Mouse (Mus musculus) lung, postnatal 0 days (tissue): ENCODE measurements around the gene Ifi211. TPM values are rescaled to one million over a fixed set of nuclear protein-coding genes. Genes with fewer than 3 reads are reported as not detected.
"Not testable (repeated sequence)": the region's sequence is repeated elsewhere in the genome, so short reads cannot be mapped to it uniquely, and the experiment has no call there.

ENCODE experiments used
- ATAC-seq: fragments of 200-750 bp; cut with Nextera tagmentation; 2 replicates; pipeline ENCODE4 v1.8.0; 2017; ENCODE audit warnings: moderate library complexity
- DNase-seq: peaks from one replicate; pipeline ENCODE4 v3.0.0-alpha.2; 2016; ENCODE audit warnings: low spot score
- H3K27ac ChIP-seq: fragments of 300-500 bp; sonication (generic); 2 replicates; pipeline ENCODE4 v1.5.1; 2014; ENCODE audit warnings: antibody characterized with exemption, mild to moderate bottlenecking, low read length, mixed read lengths
- H3K27me3 ChIP-seq: fragments of 300-500 bp; sonication (generic); replicated peaks from 2 replicates; pipeline ENCODE4 v1.6.1; 2014; ENCODE audit warnings: low read length, mixed read lengths; ENCODE audit not compliant: insufficient read depth
- H3K36me3 ChIP-seq: fragments of 300-500 bp; sonication (generic); 2 replicates; pipeline ENCODE4 v1.6.1; 2014; ENCODE audit warnings: low read length, mixed read lengths; ENCODE audit not compliant: insufficient read depth
- H3K4me1 ChIP-seq: fragments of 300-500 bp; sonication (generic); 2 replicates; pipeline ENCODE4 v1.6.1; 2014; ENCODE audit warnings: antibody characterized with exemption, low read depth, low read length, mixed read lengths; ENCODE audit not compliant: insufficient read depth
- H3K4me2 ChIP-seq: fragments of 300-500 bp; sonication (generic); replicated peaks from 2 replicates; pipeline ENCODE4 v1.6.1; 2014; ENCODE audit warnings: low read depth, mild to moderate bottlenecking, low read length, moderate library complexity, mixed read lengths
- H3K4me3 ChIP-seq: fragments of 300-500 bp; sonication (generic); 2 replicates; pipeline ENCODE4 v1.5.1; 2014; ENCODE audit warnings: low read depth, low read length
- H3K9ac ChIP-seq: fragments of 300-500 bp; sonication (generic); replicated peaks from 2 replicates; pipeline ENCODE4 v1.6.1; 2014; ENCODE audit warnings: low read depth, mild to moderate bottlenecking
- H3K9me3 ChIP-seq: fragments of 300-500 bp; sonication (generic); 2 replicates; pipeline ENCODE4 v1.6.1; 2016; ENCODE audit warnings: low read length, mixed read lengths
- CTCF ChIP-seq: IDR thresholded peaks from 2 replicates; pipeline ENCODE4 v1.5.1; 2016; ENCODE audit warnings: antibody characterized with exemption, mild to moderate bottlenecking
- EP300 ChIP-seq: IDR thresholded peaks from 2 replicates; pipeline ENCODE4 v1.6.1; 2016; ENCODE audit warnings: antibody characterized with exemption, mild to moderate bottlenecking, control low read depth
- WGBS: fragments of 180-500 bp; shearing (Covaris S2); extraction: QIAGEN DNeasy Blood & Tissue Kit; methylation state at CpG from one replicate; pipeline ENCODE4 v1.1.7; 2014; 5-methylcytosine and 5-hydroxymethylcytosine counted together
- polyA plus RNA-seq: library from polyadenylated mRNA; unstranded; fragments of >200 nt; fragmentation: Nextera tagmentation; extraction: Ambion mirVana; gene quantifications from 2 replicates; pipeline ENCODE4 v1.2.1, GENCODE M21; 2015

Gene Ifi211
- polyA plus RNA-seq, 1 experiment from 2014 or later, result 1.4 TPM

DNA sequence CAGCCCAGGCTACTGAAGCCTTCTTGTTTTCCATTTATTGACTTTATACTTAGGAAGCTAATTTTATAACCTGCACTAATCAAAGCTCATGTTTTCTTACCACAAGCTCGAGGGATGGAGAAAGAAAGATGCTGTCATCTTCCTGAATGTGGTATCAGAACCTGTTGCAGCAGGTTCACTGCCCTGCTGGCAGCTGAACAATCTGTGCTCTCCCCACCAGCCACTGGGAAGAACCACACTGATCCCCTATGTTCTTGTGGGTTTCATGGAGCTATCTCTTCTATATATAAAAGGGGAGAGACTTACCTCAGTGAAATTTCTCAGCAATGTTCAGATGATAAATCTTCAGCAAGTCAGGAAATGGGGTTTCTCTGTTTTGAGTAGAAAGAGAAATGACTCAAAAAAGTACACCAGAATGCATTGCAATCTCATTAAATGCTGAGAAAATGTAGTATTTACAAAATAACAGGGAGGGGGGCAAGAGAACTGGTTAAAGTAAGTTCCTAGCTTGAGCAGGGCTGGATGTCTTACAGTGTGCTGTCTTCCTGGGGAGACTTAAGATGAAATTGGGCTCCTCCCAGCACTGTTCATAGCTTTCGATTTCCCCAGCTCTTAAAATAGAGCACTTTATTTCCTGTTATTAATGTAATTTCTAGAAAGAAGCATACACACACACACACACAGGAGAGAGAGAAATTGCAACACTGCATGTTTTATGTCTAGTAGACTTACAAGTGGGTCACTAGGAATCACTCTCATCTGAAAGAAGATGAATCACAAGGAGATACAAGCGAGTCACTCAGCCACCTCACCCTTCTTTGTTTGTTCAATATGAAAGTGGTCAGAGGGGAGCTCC, 29.3 kb upstream of the Ifi211 start, which contains the start of the genes Mndal and Ifi203:
Mndal (minus strand) TSS at position 568 of the 856 bp plus-strand sequence.
Ifi203 (minus strand) TSS at position 749 of the 856 bp plus-strand sequence.
- not testable (repeated sequence) for H3K9me3 ChIP-seq, H3K4me1 ChIP-seq, ATAC-seq, H3K4me3 ChIP-seq, H3K36me3 ChIP-seq, H3K9ac ChIP-seq, DNase-seq, H3K27me3 ChIP-seq, H3K27ac ChIP-seq, H3K4me2 ChIP-seq
- 36% methylated on average over 3 of the region's 3 CpGs for WGBS

DNA sequence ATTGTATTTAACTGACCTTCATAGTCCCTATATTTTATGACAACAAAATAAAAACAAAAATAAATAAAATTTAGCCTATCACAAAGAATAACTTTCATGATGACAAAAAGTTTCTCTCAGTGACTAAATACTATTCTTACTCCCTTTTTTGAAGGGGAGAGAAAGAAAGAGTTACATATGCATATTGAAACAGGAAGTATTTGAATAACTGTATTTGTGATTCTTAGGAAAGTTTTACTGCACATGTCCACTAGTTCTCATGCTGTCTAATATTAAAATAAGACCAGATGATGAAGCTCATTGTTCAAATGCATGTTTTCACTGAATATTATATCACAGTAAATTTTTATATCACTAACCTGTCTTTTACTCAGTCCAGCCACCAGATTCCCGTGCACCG, 28.7 kb upstream of the Ifi211 start:
- H3K9me3 ChIP-seq, H3K4me3 ChIP-seq, H3K27me3 ChIP-seq, ATAC-seq, H3K27ac ChIP-seq, H3K9ac ChIP-seq, H3K4me2 ChIP-seq, H3K36me3 ChIP-seq, H3K4me1 ChIP-seq, DNase-seq: not testable (repeated sequence)
- WGBS, result 75% methylated on average over 2 of the region's 2 CpGs

DNA sequence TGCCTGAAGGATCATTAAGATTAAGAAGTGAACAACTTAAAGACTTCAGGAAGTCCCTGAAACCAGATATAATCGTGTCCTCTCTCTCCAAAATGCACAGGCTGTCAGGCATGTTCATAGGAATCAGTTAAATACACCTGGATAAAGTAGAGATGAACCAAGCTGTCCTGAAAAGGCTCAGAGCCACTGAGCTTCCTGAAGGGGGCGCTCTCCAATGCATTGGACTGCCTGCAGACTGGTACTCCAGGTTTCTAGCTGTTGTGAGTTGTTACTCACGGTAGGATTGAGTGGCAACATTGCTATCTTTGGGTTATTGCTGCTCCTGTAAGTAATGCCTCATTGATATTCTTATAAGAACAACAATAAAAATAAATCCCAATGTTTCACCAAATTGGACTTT, 6.4 kb upstream of the Ifi211 start:
- not testable (repeated sequence) for H3K36me3 ChIP-seq, H3K9ac ChIP-seq, H3K27me3 ChIP-seq, H3K4me3 ChIP-seq, H3K27ac ChIP-seq, ATAC-seq, DNase-seq, H3K9me3 ChIP-seq, H3K4me2 ChIP-seq, H3K4me1 ChIP-seq
- WGBS, result 59% methylated on average over 2 of the region's 3 CpGs

DNA sequence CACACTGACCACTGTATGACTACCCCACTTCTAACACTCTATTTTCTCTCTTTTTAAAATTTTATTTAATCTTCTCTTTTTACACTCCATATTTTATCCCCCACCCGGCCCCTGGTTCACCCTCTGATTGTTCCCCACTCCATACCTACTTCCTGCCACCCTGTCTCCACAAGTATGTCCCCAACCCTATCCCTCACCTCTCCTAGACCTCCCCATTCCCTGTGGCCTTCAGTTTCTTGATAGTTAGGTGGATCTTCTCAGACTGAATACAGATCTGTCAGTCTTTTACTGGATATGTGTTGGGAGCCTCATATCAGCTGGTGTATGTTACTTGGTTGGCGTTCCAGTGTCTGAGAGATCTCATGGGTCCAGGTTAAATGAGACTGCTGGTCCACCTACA, 1.7 kb upstream of the Ifi211 start:
- no peaks in the 10 kb centered on the region for H3K9me3 ChIP-seq
- H3K27me3 ChIP-seq, result no peaks in the 10 kb centered on the region
- no peaks in the 10 kb centered on the region for H3K4me1 ChIP-seq
- H3K9ac ChIP-seq, result no peak overlapping the region
- H3K36me3 ChIP-seq, result no peaks in the 10 kb centered on the region
- 71% methylated on average over 2 of the region's 2 CpGs for WGBS
- DNase-seq (no peak), ATAC-seq (no peak)
- H3K4me2 ChIP-seq, result no peak overlapping the region
- H3K4me3 ChIP-seq, result no peak overlapping the region
- H3K27ac ChIP-seq, result no peak overlapping the region
- no peak for TF ChIP-seq EP300
- TF ChIP-seq CTCF, result no peak

DNA sequence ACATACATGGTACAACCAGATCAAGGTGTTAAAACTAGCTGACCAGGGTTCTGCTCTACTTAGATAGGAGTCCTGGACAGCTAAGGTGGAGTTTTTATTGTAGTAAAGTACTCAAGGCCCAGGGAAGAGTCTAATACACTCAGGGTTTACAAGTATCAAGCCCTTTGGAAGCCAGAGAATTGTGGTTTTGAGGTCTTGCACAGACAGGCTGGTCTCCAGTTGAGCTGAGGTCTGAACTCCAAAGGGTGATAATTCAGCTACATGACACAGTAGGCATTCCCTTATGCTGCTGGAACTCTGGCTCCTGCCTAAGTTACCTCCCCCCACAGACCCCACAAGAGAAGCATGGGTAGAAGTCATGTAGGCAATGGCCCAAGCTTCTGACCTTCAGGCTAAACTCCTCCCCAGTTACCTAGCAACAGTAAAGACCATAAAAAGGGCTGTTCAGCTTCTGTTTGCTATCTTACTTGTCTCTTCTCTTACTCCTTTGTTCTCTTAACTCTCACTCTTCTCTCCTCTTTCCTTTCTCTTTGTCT, 478 bp upstream of the Ifi211 start:
- not testable (repeated sequence) for H3K9ac ChIP-seq, DNase-seq, ATAC-seq, H3K27me3 ChIP-seq, H3K4me2 ChIP-seq, H3K4me3 ChIP-seq, H3K4me1 ChIP-seq, H3K27ac ChIP-seq, H3K9me3 ChIP-seq, H3K36me3 ChIP-seq

DNA sequence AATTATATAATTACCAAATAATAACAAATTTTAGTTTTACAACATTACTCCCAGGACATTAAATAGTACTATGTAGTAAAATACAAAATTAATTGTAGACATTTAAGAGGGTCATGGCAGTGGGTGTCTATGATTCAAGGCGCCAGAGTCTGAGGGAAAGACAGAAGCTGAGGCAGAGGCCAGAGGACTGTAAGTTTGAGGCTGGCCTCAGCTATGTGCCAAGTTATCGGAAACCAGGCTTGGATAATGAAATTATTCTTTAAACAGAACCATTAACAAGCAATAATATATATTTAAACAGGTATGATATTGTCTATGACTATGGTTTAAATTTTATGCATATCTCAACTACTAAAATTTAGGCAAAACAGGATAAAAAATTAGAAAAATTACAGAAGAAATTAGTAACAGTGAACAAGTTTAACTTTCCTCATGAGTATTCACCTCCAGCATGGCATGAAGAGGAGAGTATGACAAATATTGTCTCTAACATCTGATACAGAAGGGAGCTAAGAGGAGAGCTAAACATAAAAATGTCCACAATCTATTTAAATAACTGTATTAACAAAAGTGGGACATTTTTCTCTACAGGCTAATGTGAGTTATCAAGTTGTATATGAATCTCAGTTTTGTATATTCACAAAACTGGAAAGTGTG, 910 bp downstream of the Ifi211 start:
- H3K27me3 ChIP-seq, result no peaks in the 10 kb centered on the region
- no peak overlapping the region for H3K9ac ChIP-seq
- H3K27ac ChIP-seq, result no peak overlapping the region
- H3K36me3 ChIP-seq, result no peaks in the 10 kb centered on the region
- 83% methylated on average over 2 of the region's 2 CpGs for WGBS
- H3K9me3 ChIP-seq, result no peaks in the 10 kb centered on the region
- no peak overlapping the region for H3K4me3 ChIP-seq
- TF ChIP-seq CTCF, result no peak
- no peak for TF ChIP-seq EP300
- DNase-seq, result no peak
- no peak for ATAC-seq
- no peak overlapping the region for H3K4me2 ChIP-seq
- no peaks in the 10 kb centered on the region for H3K4me1 ChIP-seq

DNA sequence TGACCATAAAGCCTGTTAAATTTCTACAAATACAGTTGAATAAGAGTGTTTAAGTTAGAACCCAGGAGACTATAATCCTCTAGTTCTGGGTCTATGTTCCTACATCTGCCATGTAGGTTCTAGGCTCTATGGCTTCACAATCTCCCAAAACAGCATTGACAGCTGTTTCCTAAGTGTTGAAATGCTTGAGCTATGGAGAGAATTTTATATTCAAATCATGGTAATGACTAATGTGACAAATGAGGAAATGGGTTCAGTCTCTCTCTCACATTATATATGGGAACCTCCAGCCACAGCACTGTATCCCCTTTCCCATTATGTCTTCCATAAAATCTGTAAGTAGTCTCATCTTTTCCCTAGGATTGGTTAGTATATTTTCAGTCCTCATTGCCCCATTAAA, 4.5 kb downstream of the Ifi211 start:
- not testable (repeated sequence) for ATAC-seq, H3K36me3 ChIP-seq, H3K27me3 ChIP-seq, H3K4me3 ChIP-seq, H3K27ac ChIP-seq, H3K4me1 ChIP-seq, H3K9ac ChIP-seq, H3K9me3 ChIP-seq, H3K4me2 ChIP-seq, DNase-seq

DNA sequence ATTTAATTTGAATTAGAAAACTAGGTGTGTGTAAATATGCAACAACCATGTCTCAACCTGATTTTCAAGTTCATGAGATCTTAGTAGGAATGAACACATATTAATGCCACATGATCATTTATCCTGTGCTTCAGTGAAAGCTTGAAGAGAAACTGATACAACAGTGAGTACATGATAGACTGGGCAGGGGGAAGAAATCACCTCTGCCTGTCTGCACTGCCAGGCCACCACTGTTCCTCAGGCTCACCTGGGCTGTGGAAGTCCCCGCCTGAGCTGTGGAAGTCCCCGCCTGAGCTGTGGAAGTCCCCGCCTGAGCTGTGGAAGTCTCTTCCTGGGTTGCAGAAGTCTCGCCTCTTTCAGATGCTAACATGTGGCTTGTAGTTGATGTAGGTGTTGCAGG, 7.0 kb downstream of the Ifi211 start:
- not testable (repeated sequence) for H3K4me2 ChIP-seq, H3K4me1 ChIP-seq
- WGBS, result 80% methylated on average over 3 of the region's 4 CpGs

DNA sequence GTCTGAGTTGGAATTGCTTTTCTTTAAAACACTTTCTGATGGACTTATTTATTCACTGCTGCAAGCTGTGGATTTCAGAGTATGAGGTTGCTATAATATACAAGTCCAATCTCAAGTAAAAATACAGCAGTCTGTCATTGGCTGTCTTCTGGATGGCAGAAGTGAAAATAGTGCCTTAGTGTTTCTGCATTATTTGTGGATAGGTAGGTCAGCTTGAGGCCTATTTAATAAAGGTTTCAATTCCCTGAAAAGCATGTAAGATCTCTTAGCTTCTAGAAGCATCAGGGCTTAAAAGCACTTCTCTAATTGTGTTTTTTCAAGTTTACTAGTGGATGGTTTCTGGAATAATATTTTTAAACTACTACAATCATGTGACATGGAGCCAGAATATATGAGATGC, 23.1 kb downstream of the Ifi211 start:
- not testable (repeated sequence) for H3K36me3 ChIP-seq, H3K27me3 ChIP-seq, H3K9me3 ChIP-seq, DNase-seq, H3K4me1 ChIP-seq, H3K4me2 ChIP-seq, H3K27ac ChIP-seq, ATAC-seq, H3K9ac ChIP-seq, H3K4me3 ChIP-seq

More for the DNA sequence above, 7.0 kb downstream of the Ifi211 start:
- not testable (repeated sequence) for ATAC-seq, H3K4me3 ChIP-seq, H3K27me3 ChIP-seq, H3K36me3 ChIP-seq, DNase-seq, H3K9me3 ChIP-seq, H3K9ac ChIP-seq, H3K27ac ChIP-seq
